Mouse (Mus musculus) left cerebral cortex, adult 2 months (tissue): ENCODE data around the gene Wdr45. TPM values are rescaled to one million over a fixed set of nuclear protein-coding genes. Genes with fewer than 3 reads are reported as not detected.

ENCODE experiments used
- DNase-seq, 2 experiments: peaks; one replicate each; pipeline ENCODE4 v3.0.0; 2021 to 2022; ENCODE audit warnings: low spot score in 2 of 2, mixed read lengths in 1 of 2; ENCODE audit errors: extremely low spot score in 1 of 2
- H3K27ac ChIP-seq: fragments of 200-600 bp; 2 replicates; pipeline ENCODE4 v1.8.1; 2022
- H3K4me3 ChIP-seq: fragments of 200-600 bp; 2 replicates; pipeline ENCODE4 v1.8.1; 2022
- CTCF ChIP-seq: fragments of 200-600 bp; IDR thresholded peaks from 2 replicates; pipeline ENCODE4 v1.8.1; 2022; ENCODE audit warnings: antibody characterized with exemption, mild to moderate bottlenecking, moderate library complexity
- intact Hi-C: fragments of 180-260 bp; cut with DNase I; formaldehyde crosslinking; loops from one replicate; pipeline ENCODE4 v1.15.1; 2025
- total RNA-seq, 2 experiments: library from RNA; stranded (reverse); gene quantifications; 2 replicates each; pipeline ENCODE4 v1.2.3; 2021

The Wdr45 gene
- total RNA-seq, 2 experiments from 2014 or later, result 61.0 to 68.9 TPM

DNA sequence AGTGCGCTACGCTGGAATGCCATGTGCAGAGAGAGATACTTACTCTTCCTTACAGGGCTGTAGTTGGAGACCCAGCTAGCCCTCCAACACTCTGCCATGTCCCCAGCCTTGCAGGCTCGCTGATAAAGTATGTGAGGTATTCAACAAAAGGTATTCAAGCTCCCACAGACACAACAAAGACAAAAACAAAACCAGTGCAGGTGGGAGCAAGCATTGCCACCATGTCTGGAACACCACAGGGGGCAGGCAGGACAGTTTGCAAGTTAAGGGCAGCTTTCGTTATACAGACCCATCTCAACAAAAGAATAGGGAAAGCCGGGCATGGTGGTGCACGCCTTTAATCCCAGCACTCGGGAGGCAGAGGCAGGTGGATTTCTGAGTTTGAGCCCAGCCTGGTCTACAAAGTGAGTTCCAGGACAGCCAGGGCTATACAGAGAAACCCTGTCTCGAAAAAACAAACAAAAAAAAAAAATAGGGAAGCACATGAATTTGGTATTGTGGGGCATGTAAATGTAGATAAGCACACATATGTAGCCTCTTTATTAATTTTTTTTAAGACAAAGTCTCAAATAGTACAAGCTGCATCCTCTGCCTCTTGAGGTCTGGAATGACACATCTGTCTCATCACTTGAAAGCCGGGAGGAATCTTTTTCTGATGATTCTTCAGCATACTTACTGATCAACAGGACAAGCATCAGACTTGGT, 61.5 kb downstream of the Wdr45 start:
- H3K27ac ChIP-seq, result no peak overlapping the region
- DNase-seq, result no peak
- intact Hi-C loops, result loop anchor here (5.0 kb wide), 1 partner anchor 353 kb away; no protein-coding TSS in a partner anchor
- H3K4me3 ChIP-seq, result no peak overlapping the region
- no peak for TF ChIP-seq CTCF

DNA sequence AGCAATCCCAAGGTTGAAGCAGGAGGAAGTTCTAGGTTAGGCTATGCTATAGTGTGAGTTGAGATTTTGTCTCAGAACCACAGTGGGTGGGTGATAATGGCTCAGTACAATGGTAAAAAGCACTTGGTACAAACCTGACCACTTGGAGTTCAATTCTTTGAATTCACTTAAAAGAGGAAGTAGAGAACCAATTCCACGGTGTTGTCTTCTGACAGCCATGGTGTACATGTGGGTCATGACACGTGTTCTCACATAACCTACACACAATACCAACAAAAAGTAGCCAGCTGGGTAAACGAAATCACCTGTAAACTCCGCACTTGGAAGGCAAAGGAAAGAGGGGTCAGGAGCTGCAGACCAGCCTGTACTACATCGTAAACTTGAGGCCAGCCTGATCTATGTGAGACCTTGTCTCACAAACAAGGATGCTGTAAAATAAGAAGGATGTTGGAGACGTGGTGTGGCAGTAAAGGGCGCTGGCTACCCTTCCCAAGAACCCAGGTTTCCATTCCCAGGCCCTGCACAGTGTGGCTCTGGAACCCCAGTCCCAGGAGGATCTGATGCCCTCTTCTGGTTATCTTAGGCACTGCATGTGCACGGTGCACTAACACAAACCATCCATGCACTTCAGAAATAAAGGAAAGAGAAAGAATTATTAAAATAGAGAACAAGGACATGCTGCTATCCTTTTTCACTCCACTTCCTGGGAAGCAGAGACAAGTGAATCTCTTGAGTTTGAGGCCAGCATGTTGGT, 62.4 kb downstream of the Wdr45 start:
- DNase-seq, result peak; percentile 34 to 52
- H3K27ac ChIP-seq, result no peak overlapping the region
- H3K4me3 ChIP-seq, result no peak overlapping the region
- intact Hi-C loops, result loop anchor here (5.0 kb wide), 1 partner anchor 354 kb away; no protein-coding TSS in a partner anchor
- TF ChIP-seq CTCF, result peak; percentile 77

Other genes starting within 250 kb of the Wdr45 start
- gene Foxp3, start 140.7 kb upstream of the Wdr45 start, total RNA-seq, result not detected
- 10 to 100 TPM; 21.9 to 26.8 TPM for gene Ppp1r3f, start 140.1 kb upstream of the Wdr45 start, total RNA-seq
- 10 to 100 TPM; 30.1 to 31.5 TPM for gene Ccdc22, start 108.8 kb upstream of the Wdr45 start, total RNA-seq
- under 1 TPM; 0.19 to 0.27 TPM for gene Cacna1f, start 107.2 kb upstream of the Wdr45 start, total RNA-seq
- gene Syp, start 75.9 kb upstream of the Wdr45 start, total RNA-seq, result 1,000 to 10,000 TPM; 1,746 to 1,868 TPM
- gene Prickle3, start 57.1 kb upstream of the Wdr45 start, total RNA-seq, result 1 to 10 TPM; 1.1 to 2.4 TPM
- 1 to 10 TPM; 6.5 to 8.8 TPM for gene Plp2, start 42.9 kb upstream of the Wdr45 start, total RNA-seq
- gene Magix, start 33.1 kb upstream of the Wdr45 start, total RNA-seq, result under 1 TPM; 0.16 to 0.43 TPM
- gene Gpkow, start 17.2 kb upstream of the Wdr45 start, total RNA-seq, result 10 to 100 TPM; 32.9 to 34.5 TPM
- gene Gm45208, start 7.9 kb downstream of the Wdr45 start, total RNA-seq, result not detected
- 10 to 100 TPM; 88.9 to 92.7 TPM for gene Praf2, start 14.1 kb downstream of the Wdr45 start, total RNA-seq
- 10 to 100 TPM; 26.3 TPM for gene Ccdc120, start 36.6 kb downstream of the Wdr45 start, total RNA-seq
- 10 to 100 TPM; 30.9 to 35.1 TPM for gene Tfe3, start 48.2 kb downstream of the Wdr45 start, total RNA-seq
- gene Gripap1, start 75.4 kb downstream of the Wdr45 start, total RNA-seq, result 100 to 1,000 TPM; 109 to 113 TPM
- gene Kcnd1, start 108.0 kb downstream of the Wdr45 start, total RNA-seq, result 1 to 10 TPM; 7.7 to 9.3 TPM
- 10 to 100 TPM; 76.4 to 84.1 TPM for gene Otud5, start 127.0 kb downstream of the Wdr45 start, total RNA-seq
- 10 to 100 TPM; 53.6 to 56.3 TPM for gene Pim2, start 163.9 kb downstream of the Wdr45 start, total RNA-seq
- gene Slc35a2, start 169.7 kb downstream of the Wdr45 start, total RNA-seq, result 10 to 100 TPM; 31.9 to 39.6 TPM
- 10 to 100 TPM; 80.5 to 83.6 TPM for gene Pqbp1, start 184.9 kb downstream of the Wdr45 start, total RNA-seq
- gene Timm17b, start 185.0 kb downstream of the Wdr45 start, total RNA-seq, result 10 to 100 TPM; 19.3 to 27.4 TPM
- not detected for gene Gm10491, start 193.5 kb downstream of the Wdr45 start, total RNA-seq
- gene Gm10490, start 195.2 kb downstream of the Wdr45 start, total RNA-seq, result not detected
- gene Pcsk1n, start 205.5 kb downstream of the Wdr45 start, total RNA-seq, result 100 to 1,000 TPM; 463 to 503 TPM
- gene Eras, start 214.3 kb downstream of the Wdr45 start, total RNA-seq, result not detected
- gene Hdac6, start 233.6 kb downstream of the Wdr45 start, total RNA-seq, result 10 to 100 TPM; 50.3 to 52.7 TPM